Mouse (Mus musculus) A20 (cell line): ENCODE data around the gene Alg14.

Source experiments
- DNase-seq: peaks from one replicate; pipeline ENCODE4 v3.0.0-alpha.2; 2011; ENCODE audit warnings: low read depth, low spot score

The Alg14 gene

GRCm38 (mm10) chr3:121403449-121403848 is 111.9 kb downstream of the Alg14 start:
- DNase-seq: no peak

DNA sequence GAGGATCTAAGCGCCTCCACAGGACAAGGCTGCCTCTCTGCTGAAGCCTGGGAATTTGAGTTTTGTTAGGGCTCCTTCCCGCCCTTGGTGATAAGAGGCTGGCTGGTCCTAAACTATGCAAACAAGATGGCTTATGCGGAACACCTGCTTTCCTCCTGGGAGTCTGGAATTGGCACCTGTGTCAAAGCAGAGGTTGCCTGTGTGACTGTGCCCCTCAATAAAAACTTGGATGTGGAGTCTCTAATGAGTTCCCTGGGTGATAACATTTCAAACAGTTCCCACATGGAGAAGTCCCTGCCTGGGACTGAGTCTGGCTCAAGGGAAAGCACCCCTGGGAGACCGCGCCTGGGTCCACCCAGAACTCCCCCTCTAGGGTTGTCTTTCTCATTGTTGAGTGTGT is 113.5 kb downstream of the Alg14 start:
- DNase-seq: no peak

DNA sequence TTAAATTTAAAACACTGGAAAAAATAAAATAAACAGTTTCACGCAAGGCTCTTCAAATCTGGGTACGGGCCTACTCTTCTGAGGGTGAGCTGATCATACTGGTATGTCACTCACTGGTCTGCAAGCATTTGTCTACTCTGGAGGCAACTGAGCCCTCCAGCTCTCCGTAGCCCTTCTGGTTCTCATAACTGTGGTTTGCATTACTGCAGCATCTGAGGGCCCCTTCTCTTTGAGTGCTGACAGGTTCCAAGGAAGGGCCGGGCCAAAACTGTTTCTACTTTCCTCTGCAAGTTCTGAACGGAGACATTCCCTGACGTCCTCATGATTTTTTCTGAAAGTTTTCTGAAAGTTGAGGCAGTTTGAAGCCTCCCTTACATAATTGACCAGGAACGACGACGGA is 115.8 kb downstream of the Alg14 start:
- no peak for DNase-seq

GRCm38 (mm10) chr3:121408386-121408785 is 116.8 kb downstream of the Alg14 start:
- DNase-seq: no peak

DNA sequence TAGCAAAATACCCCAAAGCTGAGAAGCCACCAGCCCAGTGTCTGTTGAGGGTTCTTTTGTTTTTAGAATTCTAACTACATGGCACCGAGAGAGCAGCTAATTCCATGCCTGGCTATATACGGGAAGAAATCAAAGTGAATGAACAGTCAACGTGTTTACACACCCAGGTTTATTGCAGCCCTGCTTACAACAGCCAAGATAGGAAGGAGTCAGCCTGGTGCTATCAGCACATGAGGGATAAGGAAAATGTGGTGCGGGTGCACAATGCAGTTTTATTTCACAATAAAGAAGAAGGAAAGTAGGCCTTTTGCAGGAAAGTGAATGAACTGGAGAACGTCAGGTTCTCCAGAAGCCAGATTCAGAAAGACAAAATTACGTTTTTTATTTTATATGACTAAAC is 119.9 kb downstream of the Alg14 start:
- DNase-seq: no peak
